Mouse (Mus musculus): ENCODE measurements around the gene Ascl2. TPM values are rescaled to one million over a fixed set of nuclear protein-coding genes. Genes with fewer than 3 reads are reported as not detected.

The Ascl2 gene
- polyA plus RNA-seq, 1 experiment, result not detected

GRCm38 (mm10) chr7:142967414-142967883 lies 1.6 kb downstream of the Ascl2 start:
- Histone ChIP-seq H3K4me3 (ENCODE audit: insufficient read depth, low read depth, low read length) (peak overlapping the region; percentile 36), H3K27ac (replicated peaks; ENCODE audit: low read depth, low read length) (no peak overlapping the region)

GRCm38 (mm10) chr7:142959752-142960151 lies 9.3 kb downstream of the Ascl2 start:
- H3K4me1 ChIP-seq (ENCODE audit: control insufficient read depth, insufficient read depth, insufficient read length, low read length), result no peaks in the 10 kb centered on the region
- no peak overlapping the region for H3K4me3 ChIP-seq (ENCODE audit: insufficient read depth, low read depth, low read length)
- H3K27ac ChIP-seq (replicated peaks; ENCODE audit: low read depth, low read length), result no peak overlapping the region

More at GRCm38 (mm10) chr7:142967414-142967883, 1.6 kb downstream of the Ascl2 start:
- H3K4me1 ChIP-seq (ENCODE audit: control insufficient read depth, insufficient read depth, insufficient read length, low read length), result no peaks in the 10 kb centered on the region

- Histone ChIP-seq H3K4me3 (ENCODE audit: insufficient read depth, low read depth, low read length) (no peak overlapping the region), H3K4me1 (ENCODE audit: control insufficient read depth, insufficient read depth, insufficient read length, low read length) (no peaks in the 10 kb centered on the region), H3K27ac (replicated peaks; ENCODE audit: low read depth, low read length) (no peak overlapping the region)
Observed at GRCm38 (mm10) chr7:142958817-142959216, 10.2 kb downstream of the Ascl2 start.

DNA sequence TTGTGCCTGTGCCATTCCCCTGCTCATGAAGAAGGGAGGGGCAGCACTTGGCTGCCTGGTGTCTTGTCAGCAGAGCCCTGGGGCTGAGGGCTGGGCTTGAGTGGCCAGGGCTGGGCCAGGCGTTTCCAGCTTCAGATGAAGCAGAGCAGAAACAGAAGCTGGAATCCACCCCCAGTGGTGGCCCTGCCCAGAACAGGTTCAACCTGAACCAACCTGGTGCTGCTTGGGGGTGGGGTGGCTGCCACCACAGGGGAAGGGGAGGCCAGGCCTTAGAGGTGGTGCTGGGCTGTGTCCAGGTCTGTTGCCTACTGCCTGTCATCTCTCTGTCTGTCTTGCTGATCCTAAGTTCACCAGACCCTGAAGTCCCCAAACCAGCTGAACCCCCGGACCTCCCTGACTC lies 13.0 kb downstream of the Ascl2 start:
- no peaks in the 10 kb centered on the region for H3K4me1 ChIP-seq (ENCODE audit: control insufficient read depth, insufficient read depth, insufficient read length, low read length)
- no peak overlapping the region for H3K4me3 ChIP-seq (ENCODE audit: insufficient read depth, low read depth, low read length)
- no peak overlapping the region for H3K27ac ChIP-seq (replicated peaks; ENCODE audit: low read depth, low read length)

GRCm38 (mm10) chr7:142949568-142949967 lies 19.5 kb downstream of the Ascl2 start:
- no peak overlapping the region for H3K27ac ChIP-seq (replicated peaks; ENCODE audit: low read depth, low read length)
- H3K4me3 ChIP-seq (ENCODE audit: insufficient read depth, low read depth, low read length), result no peak overlapping the region
- H3K4me1 ChIP-seq (ENCODE audit: control insufficient read depth, insufficient read depth, insufficient read length, low read length), result no peaks in the 10 kb centered on the region

DNA sequence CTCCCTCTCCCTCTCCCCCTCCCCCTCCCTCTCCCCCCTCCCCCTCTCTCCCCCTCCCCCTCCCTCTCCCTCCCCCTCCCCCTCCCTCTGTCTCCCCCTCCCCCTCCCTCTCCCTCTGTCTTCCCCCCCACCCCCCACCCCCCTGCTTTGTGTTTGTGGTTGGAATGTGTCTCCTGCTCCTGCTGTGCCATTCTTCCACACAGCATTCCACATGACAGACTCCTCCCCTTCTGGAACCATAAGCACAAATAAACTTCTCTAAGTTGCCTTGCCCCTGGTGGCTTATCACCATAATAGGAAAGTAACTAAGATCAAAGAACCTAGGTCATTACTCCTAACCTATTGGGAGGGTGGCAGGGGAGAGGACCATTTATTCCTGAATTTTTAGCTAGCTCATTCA lies 31.4 kb downstream of the Ascl2 start:
- Histone ChIP-seq H3K27ac (replicated peaks; ENCODE audit: low read depth, low read length) (no peak overlapping the region), H3K4me1 (ENCODE audit: control insufficient read depth, insufficient read depth, insufficient read length, low read length) (no peaks in the 10 kb centered on the region), H3K4me3 (ENCODE audit: insufficient read depth, low read depth, low read length) (no peak overlapping the region)

DNA sequence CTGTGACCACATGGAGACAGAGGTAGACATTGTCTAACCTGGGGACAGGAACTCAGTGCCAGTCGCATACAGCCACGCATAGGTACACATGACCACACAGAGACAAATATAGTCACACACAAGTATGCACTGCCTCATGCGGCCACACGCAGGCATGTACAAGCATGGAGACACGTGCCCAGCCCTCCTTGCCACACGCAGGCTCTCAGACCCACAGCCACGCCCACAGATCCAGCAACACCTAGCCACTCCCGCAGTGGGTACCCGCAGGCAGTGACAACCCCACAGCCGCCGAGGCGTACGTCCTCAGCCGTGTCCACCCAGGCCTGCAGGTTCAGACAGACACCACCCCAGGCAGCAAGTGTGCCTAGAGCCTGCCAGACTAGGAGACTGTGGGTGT lies 33.4 kb downstream of the Ascl2 start:
- no peaks in the 10 kb centered on the region for H3K4me1 ChIP-seq (ENCODE audit: control insufficient read depth, insufficient read depth, insufficient read length, low read length)
- no peak overlapping the region for H3K27ac ChIP-seq (replicated peaks; ENCODE audit: low read depth, low read length)
- no peak overlapping the region for H3K4me3 ChIP-seq (ENCODE audit: insufficient read depth, low read depth, low read length)

- Histone ChIP-seq H3K4me1 (ENCODE audit: control insufficient read depth, insufficient read depth, insufficient read length, low read length) (no peaks in the 10 kb centered on the region), H3K27ac (replicated peaks; ENCODE audit: low read depth, low read length) (no peak overlapping the region), H3K4me3 (ENCODE audit: insufficient read depth, low read depth, low read length) (no peak overlapping the region)
Observed at GRCm38 (mm10) chr7:142932469-142932868, 36.6 kb downstream of the Ascl2 start.

GRCm38 (mm10) chr7:142931028-142931427 lies 38.0 kb downstream of the Ascl2 start, which contains the start of gene Th:
Gene Th (minus strand): TSS chr7:142931128.
- Histone ChIP-seq H3K4me3 (ENCODE audit: insufficient read depth, low read depth, low read length) (no peak within 1 kb of the TSS), H3K4me1 (ENCODE audit: control insufficient read depth, insufficient read depth, insufficient read length, low read length) (no peaks in the 10 kb centered on the region), H3K27ac (replicated peaks; ENCODE audit: low read depth, low read length) (no peak within 1 kb of the TSS)

- no peak overlapping the region for H3K4me3 ChIP-seq (ENCODE audit: insufficient read depth, low read depth, low read length)
- no peaks in the 10 kb centered on the region for H3K4me1 ChIP-seq (ENCODE audit: control insufficient read depth, insufficient read depth, insufficient read length, low read length)
- no peak overlapping the region for H3K27ac ChIP-seq (replicated peaks; ENCODE audit: low read depth, low read length)
Observed at GRCm38 (mm10) chr7:142929516-142929915, 39.5 kb downstream of the Ascl2 start.

DNA sequence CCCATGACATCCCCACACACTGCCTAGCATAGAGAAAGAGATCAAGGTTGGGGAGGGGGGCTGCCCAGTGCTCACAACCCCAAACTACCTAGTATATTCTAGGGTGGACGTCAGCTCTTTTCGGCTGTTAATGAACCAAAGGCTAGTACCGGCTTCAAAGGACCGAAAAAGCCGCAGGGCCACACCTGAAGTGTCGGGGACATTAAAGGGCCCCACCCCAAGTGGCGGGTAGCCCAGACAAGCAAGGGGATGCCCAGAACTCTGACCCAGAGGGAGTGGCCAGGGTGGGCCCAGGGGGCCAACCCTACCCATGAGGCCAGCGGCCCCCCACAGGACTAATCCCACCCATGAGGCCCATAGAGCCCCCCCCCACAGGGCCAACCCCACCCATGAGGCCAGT lies 41.8 kb downstream of the Ascl2 start:
- no peak overlapping the region for H3K4me3 ChIP-seq (ENCODE audit: insufficient read depth, low read depth, low read length)
- no peak overlapping the region for H3K27ac ChIP-seq (replicated peaks; ENCODE audit: low read depth, low read length)
- no peaks in the 10 kb centered on the region for H3K4me1 ChIP-seq (ENCODE audit: control insufficient read depth, insufficient read depth, insufficient read length, low read length)

DNA sequence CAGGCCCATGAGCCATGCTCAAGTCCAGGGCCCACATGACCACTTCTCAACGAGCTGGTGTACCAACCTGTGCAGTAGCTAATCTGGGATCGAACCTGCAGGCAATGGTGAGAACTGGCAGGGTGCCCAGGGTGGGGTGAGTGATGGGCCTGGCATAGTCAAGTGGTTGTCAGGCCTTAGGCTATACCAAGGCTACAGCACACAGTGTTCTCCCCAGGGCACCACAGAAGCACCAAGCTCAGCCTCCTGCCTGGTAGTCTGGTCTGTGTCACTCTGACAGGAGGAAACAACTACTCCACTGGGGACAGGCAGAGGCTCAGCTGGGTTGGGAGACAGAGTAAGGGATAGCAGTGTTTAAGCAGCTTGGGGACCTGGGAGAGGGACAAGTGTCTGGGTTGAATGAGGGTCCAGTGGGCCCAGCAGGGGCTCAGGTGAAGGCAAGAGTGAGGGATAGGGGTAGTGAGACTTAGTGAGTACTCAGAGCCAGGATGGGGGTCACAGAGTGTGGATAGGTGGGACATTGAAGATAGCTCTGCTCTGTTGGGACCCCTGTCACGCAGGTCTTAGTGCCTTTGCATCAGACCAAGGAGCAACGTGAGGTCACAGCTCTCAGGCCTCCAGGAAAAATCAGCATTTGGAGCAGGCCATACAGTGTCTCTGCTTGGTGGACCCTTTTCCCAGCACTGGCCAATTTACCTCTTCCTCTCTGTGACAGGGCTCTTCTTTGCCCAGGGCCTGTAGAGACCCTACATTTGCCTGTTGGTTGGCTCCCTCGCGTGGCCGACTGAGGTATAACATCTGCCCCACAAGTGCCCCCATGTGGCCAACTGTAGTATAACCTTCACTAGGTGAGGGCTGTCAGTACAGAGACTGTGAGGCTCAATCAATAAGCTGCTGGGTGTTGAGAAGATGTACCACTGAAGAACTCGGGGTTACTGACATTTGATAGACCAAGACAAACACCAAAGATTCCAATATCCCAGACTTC lies 50.1 kb downstream of the Ascl2 start:
- no peak overlapping the region for H3K4me3 ChIP-seq (ENCODE audit: insufficient read depth, low read depth, low read length)
- H3K4me1 ChIP-seq (ENCODE audit: control insufficient read depth, insufficient read depth, insufficient read length, low read length), result no peaks in the 10 kb centered on the region
- no peak overlapping the region for H3K27ac ChIP-seq (replicated peaks; ENCODE audit: low read depth, low read length)

- no peak overlapping the region for H3K4me3 ChIP-seq (ENCODE audit: insufficient read depth, low read depth, low read length)
- no peaks in the 10 kb centered on the region for H3K4me1 ChIP-seq (ENCODE audit: control insufficient read depth, insufficient read depth, insufficient read length, low read length)
- no peak overlapping the region for H3K27ac ChIP-seq (replicated peaks; ENCODE audit: low read depth, low read length)
Observed at GRCm38 (mm10) chr7:142917659-142918058, 51.4 kb downstream of the Ascl2 start.

All from brown adipose tissue, adult 24 weeks (tissue).